Mouse (Mus musculus) liver, embryonic 14.5 days (tissue): Measurements from ENCODE around the gene Sptbn1.

ENCODE experiments used
- CTCF ChIP-seq: IDR thresholded peaks from 2 replicates; pipeline ENCODE4 v1.5.1; 2016; ENCODE audit warnings: antibody characterized with exemption, low read depth, control low read depth
- EP300 ChIP-seq: IDR thresholded peaks from 2 replicates; pipeline ENCODE4 v1.6.1; 2016; ENCODE audit warnings: antibody characterized with exemption, low read depth

DNA sequence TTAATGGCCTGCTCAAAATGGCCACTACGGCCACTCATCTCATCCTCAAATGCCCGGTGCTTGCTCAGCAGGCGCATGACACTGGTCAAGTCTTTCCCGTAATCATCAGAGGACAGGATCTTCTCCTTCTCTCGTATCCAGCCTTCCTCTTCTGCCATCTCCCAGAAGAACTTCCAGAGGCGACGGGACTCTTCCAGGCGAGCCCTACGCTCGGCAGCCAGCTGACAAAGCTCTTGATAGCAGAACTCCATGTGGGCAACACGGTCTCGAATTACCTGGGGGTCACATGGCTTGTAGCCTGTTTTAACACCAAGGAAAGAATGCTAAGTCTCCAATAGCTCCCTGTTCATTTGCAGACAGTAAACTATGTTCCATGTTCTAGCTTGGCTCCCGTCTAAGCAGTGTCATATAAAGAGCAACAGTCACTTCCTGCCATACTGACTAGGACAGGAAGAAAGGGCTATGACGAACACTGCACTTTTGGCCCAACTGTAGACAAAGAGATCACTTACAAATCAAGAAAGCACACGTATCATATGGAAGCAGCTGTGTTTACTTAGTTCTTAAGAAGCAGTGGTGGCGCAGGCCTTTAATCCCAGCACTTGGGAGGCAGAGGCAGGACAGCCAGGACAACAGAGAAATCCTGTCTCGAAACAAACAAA, 128.7 kb downstream of the Sptbn1 start:
- no peak for TF ChIP-seq CTCF
- TF ChIP-seq EP300 = no peak
